Mouse (Mus musculus) brain, embryonic 14.5 days (tissue): ENCODE data around the gene Ctr9.

ENCODE experiments used
- CTCF ChIP-seq: fragments of 200-500 bp; IDR thresholded peaks from 2 replicates; pipeline ENCODE4 v1.5.1; 2012; ENCODE audit warnings: inconsistent platforms, mild to moderate bottlenecking, moderate library complexity, borderline replicate concordance; ENCODE audit not compliant: insufficient read depth, insufficient read length; ENCODE audit errors: extremely low read depth
- POLR2A ChIP-seq: fragments of 200-500 bp; IDR thresholded peaks from 2 replicates; pipeline ENCODE4 v1.6.1; 2012; ENCODE audit warnings: mild to moderate bottlenecking, inconsistent platforms, borderline replicate concordance; ENCODE audit not compliant: poor library complexity, insufficient read depth, insufficient read length, severe bottlenecking; ENCODE audit errors: extremely low read depth

- TF ChIP-seq CTCF, result no peak
- no peak for TF ChIP-seq POLR2A
Measured at GRCm38 (mm10) chr7:110983621-110984020, 45.1 kb upstream of the Ctr9 start.
